Mouse (Mus musculus) mature B cell (primary cell): Measurements from ENCODE around the gene Mia3.
"Not testable (repeated sequence)": the region's sequence is repeated elsewhere in the genome, so short reads cannot be mapped to it uniquely, and the experiment has no call there.

Experiments used
- in situ Hi-C: fragments of 300-500 bp; cut with MboI; formaldehyde crosslinking; loops from 2 replicates; pipeline ENCODE4 v1.14.3; 2019

The Mia3 gene

DNA sequence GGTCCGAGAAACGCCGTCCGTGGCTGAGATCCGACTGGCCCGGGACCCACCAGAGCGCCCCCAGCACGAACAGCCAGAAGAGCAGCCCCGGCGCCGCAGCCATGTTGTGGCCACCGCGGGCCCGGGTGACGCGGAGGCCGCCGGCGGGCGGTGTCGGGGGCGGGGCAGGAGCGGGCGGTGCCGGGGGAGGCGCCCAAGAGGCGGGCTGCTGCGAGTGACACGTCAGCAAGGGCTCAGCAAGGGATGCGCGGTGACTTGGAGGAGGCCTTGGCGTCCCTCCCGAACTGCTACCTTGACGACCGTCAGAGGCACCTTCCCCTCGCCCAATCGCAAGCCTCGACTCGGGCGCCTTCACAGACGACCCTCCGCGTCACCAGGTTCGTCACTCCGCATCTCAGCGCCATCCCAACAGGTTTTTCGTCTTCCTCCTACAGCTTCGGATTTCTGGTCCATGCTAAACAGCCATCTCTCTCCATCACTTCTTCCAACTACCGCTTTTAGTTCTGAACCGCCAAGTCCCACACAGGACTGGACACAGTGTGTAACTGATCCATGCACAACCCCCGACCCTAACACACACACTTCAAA lies at the start of gene Mia3:
Gene Mia3 (minus strand): TSS at position 127 of the 588 bp plus-strand sequence.
- in situ Hi-C loops = no loop called here

DNA sequence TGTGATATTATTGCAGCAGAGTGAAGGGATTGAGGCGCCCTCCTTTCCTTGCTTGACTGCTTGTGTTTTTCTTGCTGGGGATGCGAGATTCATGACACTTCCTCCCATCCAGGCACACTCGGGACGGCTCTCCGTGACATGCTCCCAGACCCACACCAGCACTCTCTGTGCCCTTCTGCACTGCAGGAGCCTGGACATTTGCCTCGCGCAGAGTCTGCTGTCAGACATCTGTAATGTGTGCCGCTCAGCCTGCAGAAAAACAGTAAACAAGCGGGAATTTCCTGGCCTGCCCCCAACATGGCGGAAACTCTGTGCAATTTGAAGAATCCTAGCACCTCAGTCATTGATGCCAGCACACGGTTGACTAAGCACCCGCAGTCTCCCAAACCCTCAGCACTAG lies 48.5 kb upstream of the Mia3 start, which contains the start of gene Hhipl2:
Gene Hhipl2 (plus strand): TSS at position 343 of the 400 bp plus-strand sequence.
- in situ Hi-C loops = no loop called here

DNA sequence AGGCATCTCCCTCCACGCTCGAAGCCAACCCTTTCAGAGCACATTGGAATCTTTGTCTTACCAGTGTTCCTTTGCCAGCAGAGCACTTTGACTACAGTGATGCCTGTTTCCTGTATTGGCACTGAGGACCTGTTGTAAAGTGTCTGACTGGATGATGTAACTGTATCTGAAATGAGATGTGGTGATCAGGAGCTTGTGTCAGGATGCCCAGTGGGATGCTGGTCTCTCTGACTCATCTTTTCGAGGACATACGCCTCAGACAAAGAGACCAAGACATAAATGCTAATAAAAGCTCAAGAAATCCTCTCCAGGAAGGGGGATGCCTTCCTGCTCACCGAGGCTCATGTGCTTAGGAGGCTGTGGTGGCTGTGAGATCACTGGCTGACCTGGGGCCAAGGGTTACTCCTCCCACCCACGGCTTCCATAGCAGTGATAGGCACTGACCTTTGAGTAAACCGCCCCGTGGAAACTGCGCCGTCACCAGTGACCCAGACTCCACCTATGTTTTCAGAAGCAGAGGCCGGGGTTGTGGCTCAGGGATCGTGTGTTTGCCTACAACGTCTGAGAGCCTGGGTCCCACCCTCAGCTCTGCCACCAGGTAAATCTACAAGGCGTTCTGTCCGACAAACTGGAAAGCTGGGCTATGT lies 44.9 kb upstream of the Mia3 start:
- in situ Hi-C loops = no loop called here

DNA sequence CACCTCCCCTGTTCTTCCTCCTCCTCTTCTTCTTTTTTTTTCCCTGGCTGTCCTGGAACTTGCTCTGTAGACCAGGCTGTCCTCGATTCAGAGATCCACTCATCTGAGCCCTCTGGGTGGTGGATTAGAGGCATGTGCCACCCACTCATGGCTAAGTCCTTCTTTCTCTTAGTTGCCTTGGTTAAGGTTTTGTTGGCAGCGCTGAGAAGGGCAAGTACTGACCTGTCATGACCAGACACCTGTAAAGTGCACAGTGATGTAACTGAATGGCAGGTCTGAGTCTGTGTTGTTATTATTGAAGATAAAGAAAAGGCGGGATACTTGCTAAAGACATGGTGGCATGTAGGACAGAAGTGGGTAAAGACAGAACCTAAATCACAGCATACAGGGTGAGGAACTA lies 34.0 kb upstream of the Mia3 start:
- in situ Hi-C loops = no loop called here

DNA sequence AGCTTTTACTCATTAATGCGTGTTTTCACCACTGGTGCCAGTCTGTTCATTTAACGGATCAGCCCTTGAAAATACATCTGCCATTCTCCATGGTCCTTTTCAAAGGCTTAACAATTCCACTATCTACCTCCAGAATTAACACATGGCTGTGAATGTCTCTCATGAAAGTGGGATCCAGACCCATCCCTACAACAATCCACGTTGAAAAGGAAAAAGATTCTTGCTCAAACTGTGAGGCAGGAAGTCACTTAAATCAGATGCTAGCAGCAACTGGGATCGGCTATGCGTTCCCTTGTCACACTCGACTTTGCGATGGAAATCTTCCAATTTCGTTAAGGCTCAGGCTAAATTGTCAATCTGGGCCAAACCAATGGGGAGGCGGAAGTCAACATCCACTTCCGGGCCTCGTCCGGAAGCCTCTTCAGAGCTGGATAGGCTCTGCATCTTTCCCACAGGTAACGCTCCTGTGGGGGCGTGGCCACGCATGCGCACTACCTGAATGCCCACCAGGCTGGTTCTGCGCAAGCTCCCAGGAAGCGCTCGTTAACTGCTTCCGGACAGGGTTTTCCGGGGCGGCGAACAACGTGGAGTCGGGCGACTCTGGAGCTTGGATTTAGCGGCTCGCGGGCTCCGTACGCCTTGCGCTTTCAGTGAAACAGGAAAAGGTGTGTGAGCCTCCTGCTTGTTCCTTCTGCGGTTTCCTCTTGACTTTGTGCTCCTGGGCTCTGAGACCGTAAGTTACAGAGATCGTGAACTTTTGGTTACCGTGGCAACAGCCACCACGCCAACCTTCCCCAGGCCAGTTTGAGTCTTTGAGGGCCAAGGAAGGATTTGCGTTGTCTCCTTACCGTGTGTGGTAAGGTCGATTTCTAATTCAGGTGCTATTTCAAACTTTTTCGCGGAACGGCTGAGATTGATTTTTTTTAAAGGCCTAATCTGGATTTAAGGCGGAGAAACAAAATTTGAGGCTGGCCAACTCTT lies 19.4 kb upstream of the Mia3 start, which contains the start of gene Taf1a:
Gene Taf1a (plus strand): TSS at position 556 of the 981 bp plus-strand sequence.
- in situ Hi-C loops = no loop called here

DNA sequence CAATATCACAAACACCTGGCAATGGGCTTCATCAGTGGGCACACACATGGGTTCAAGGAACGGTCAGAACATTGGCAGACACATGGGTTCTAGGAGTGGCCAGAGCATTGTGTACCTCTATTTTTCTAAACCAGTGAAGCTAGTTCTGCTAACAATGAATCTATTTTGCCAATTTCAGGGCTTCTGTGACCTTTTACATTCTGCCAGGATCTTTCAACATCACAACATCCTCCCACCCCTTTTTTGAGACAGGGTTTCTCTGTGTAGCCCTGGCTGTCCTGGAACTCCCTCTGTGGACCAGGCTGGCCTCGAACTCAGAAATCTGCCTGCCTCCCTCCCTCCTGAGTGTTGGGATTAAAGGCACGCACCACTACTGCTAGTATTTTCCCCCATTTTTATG lies 18.1 kb upstream of the Mia3 start:
- in situ Hi-C loops = not testable (repeated sequence)

DNA sequence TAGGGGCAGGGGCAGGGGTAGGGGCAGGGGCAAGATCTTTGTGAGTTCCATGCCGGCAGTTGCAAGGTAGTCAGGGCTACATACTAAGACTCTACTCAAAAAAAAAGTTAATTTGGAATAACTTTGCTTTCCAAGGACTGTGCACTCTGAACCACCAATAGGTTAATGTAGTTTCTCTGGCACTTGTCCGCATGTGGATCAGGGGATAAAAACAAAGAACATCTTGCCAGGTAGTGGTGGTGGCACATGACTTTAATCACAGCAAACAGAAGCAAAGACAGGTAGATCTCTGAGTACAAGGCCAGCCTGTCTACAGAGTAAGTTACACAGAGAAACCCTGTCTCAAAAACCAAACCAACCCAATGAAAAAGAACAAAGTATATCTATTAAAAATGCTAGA lies 13.3 kb upstream of the Mia3 start:
- in situ Hi-C loops = no loop called here

DNA sequence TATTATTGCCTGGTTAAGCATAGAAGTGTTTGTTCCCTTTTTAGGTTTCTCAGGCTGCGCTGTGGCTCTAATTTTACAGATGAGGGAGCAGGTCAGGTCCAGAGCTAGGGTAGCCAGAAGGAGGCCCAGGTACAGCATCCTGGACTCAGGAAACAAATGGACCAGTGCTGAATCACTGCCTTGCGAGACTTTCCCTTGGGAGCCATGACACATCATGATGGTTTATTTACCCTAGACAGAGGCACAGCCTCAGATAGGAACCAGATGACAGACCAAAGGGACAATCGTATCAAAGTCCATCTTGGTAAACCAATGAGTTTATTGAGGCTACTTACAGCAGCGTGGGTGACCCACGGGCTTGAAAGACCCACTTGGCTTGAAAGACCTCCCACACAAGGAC lies 12.5 kb upstream of the Mia3 start:
- in situ Hi-C loops = no loop called here

DNA sequence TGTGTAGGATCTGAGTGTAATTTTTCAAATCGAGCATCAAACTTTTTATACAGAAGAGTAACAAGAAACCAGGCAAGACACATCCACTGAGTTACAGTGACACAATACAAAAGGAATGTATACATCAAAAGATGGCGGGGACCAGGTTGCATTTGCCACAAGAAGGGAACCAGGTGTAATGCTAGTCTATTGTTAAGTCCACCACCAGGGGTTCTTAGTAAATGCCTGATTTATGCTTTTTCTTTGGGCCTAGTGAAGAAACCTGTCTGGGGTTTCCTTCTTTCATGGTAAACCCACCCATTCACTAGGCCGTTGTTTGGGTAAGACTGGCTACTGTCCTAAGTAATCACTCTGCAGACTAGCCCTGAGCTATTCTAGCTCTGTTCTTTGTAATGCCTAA lies 10.0 kb upstream of the Mia3 start:
- in situ Hi-C loops = not testable (repeated sequence)

DNA sequence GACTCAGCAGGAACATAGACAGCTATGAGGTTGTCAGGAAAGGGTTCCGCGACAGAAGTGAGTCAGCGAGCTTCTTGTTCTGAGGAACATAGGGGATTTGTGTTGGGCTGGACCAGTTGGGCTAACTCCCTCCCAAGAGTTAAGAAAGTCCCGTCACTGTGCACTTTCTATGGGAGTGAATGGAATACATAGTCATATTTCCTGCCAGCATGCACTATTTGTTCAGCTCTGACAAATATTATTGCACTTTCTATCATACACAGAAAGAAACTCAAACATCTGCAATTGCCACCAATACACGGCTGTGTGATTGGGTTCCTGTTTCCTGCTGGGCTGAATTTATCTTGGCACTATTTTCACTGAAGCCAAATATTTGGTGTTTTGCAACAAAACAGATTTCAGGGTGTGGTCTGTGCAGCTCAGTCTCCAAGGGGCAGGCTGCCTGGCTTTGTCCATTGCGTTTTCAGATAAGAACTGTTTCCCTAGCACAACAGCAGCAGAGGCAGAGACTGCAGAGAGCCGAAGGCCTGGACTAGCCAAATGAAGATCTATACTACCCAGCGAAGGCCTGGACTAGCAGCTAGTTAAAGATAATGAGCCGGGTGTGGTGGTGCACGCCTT lies 9.1 kb upstream of the Mia3 start:
- in situ Hi-C loops = no loop called here

DNA sequence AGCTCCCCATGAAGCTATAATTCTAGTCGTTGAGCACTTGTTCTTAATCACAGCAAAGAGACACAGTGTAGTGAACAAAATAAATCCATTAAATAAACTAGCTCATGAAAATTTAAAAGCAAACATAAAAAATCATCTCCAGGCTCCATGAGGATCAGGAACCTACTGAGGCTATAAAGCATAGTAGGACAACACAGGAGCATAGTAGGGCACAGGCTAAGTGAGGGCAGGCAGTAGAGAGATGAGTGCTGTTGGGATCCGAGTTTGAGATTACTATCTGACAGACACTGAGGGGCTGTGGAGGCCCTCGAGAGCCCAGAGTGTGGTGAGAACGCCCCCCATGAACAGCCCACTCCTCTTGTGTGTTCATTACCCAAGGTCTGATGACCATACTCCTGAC lies 7.7 kb upstream of the Mia3 start:
- in situ Hi-C loops = no loop called here

DNA sequence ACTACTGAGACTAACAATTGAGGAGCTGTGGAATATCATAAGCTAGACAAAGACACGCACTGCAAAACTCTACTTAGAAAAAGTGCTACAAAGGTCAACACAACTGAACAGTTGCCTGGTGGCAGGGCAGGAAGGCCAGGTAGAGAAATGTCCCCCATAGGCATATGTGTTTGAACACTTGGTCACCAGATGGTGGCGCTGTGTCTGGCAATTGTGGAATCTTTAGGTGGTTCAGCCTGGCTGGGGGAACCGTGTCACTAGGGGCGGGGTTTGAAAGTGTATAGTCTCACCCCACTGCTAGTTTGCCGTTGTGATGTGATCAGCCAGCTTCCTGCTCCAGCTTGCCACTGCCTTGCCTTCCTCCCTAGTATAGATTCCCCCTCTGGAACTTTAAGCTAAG lies 5.4 kb upstream of the Mia3 start:
- in situ Hi-C loops = no loop called here

DNA sequence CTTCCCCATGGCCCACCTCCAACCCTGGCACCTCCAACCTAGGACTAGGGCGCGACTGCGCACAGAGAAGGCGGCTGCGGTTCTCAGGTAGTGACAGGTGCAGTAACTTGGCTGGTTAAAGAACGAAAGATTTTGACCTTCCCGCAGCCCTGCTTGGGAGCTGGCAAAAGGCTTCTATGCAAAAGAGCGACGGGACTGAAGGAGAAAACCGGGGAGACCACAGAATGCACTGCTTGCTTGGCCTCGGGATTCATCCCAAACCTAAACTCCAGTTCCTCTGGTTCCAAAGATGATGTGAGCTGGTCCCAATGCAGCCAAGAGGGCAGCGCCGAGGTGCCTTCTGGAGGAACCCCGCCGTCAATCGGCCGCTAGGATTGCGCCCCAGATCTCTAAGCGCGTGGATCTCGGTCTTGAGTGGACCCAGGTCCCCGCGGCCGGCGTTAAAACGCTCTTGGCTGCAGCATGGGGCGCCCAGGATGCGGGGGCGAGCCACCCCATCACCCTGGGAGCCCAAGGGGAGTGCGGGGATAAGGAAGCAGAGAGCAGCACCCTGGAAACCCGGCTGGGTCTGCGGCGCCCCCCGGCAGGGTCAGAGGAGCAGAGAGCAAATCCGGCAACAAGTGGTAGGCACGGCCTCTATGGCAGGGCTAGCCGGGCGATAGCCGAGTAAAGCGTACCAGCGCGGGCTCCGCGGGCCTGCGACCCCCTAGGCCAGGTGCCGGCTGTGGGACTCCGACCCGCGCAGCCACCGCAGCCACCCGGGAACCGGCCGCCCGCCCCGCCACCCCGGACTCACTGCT lies 552 bp downstream of the Mia3 start:
- in situ Hi-C loops = no loop called here

DNA sequence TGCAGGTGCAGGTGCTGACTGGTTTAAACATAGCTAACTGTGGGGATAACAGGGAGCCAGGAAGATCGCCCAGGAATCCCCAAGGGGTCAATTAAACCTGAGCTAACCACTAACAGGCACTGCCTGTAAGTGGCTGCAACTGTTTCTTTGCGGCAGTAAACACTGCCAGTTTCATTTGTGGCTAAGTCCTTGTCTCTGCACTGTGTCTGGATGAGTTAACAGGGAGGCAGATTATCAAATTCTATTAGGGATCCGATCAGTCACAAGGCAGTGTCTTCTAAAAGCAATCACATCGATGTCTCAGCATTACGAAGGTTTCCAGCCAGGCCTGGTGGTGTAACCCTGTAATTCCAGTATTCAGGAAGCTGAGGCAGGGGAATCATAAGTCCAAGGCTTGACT lies 3.0 kb downstream of the Mia3 start:
- in situ Hi-C loops = no loop called here

DNA sequence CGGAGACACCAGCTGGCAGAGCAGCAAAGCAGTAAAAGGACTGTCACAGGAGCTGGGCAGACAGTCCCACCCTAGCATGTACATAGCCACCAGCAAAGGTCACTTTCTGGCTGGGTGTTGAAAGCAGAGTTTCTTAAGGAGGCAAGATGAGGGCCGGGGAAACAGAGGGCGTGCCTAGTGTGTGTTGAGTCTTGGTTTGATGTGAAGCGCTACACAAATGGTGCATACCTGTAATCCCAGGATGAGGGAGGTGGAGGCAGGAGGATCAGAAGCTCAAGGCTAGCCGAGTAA lies 5.8 kb downstream of the Mia3 start:
- in situ Hi-C loops = no loop called here

DNA sequence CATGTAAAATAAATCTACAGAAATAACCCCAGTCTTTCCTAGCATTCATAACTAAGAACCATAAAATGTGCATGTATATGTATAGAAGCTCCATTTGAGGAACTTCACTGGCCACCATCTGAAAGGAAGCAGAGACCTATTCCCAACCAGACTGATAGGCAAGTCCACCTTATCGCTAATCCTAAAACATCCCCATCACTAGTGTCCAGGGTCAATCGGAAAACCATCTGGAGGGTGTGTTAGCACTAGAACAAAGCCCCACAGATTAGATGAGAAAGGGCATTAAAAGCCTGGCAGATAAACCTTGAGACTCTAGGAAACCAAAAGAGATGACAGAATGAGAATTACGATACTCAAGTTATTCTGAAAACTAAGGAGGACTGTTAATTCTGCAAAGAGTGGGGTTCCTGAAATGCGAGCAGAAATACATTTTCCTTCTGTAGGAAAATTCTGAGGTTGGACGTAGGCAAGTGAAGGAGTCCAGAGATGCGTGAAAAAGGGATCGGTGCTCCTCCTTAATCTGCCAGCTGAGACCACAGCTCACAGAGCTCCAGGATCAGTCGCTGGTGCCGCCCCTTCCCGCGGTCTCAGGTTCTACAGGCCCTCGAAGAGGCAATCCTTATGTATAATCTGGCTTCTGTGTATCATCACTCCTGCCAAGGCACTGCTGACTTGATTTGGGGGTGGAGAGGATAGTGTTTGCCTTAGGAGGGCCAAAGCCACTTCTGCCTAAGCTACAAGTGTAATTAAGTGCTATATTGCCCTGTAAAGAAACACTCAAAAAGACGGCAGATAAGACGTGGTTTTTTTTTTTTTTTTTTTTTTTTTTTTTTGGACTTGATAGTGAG lies 6.4 kb downstream of the Mia3 start:
- in situ Hi-C loops = no loop called here

DNA sequence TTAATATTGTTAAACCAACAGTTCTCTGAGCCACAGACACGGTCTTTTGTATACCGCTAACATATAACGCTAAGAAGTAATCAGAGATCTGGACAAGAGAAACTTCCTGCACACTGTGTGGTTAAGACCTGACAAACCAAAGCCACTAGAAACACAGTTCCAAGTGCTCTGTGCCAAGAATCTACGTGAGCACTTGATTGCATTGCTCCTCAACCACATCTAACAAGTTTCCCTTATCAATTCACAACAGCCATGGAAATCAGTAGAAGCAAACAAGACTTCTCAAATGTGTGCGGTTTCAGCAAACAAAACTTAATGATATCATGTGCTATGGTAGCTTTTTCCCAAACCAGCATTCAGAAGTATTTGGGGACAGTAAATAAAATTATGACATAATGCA lies 7.1 kb downstream of the Mia3 start:
- in situ Hi-C loops = no loop called here

DNA sequence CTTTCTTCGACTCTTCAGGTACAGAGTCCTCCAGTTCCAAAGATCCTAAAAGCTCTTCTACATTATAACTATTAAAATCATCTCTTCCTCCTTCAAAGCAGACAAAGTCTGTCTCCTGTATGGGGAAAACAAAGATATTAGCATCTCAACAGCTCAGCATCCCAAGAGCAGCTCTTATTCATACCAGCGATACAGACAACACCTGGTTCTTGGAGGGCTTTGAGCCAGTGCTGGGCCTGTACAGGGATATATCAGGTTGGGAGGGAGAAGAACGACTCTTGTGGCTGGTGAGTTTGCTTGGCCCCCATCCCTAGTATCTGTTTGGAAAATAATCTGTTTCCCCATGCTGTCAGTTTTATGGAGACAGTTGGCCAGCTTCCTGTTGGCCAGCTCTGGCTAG lies 10.5 kb downstream of the Mia3 start:
- in situ Hi-C loops = no loop called here

DNA sequence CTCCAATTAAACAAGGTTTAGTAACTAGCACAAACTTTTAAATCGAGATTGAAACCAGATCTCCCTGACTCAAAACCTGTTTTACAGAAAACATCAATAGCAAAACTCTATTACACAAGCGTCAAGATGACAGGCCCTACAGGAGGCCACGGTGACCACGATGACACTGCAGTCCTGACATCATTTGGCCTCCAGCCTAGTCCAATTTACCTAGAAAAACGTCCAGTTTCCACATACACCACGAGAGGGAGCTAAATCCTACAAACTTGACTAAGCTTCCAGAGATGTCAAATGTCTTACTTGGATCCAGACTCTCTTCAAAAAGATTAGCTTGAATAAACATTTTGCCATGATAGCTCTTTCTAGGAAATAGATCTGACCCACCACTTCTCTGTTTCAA lies 19.5 kb downstream of the Mia3 start:
- in situ Hi-C loops = no loop called here

DNA sequence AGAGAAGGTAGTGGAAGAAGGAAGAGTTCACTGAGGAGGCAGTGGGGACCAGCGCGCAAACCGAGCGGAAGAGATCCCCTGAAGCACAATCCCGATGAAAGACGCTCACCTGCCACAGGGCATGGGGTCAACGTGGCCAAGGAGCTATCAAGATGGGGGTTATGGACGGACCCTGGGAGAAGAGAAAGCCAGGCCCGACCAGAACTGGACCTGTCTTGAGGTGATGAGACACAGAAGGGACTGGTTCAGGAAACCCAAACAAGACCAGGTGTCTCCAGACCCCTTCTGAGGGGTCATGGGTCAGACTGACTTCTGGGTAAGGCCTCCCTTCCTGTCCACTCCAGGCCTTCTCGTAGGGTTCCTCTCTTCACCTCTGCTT lies 23.5 kb downstream of the Mia3 start:
- in situ Hi-C loops = no loop called here
